Mouse (Mus musculus): ENCODE results near the gene Fthl17c. TPM values are rescaled to one million over a fixed set of nuclear protein-coding genes. Genes with fewer than 3 reads are reported as not detected.
A peak's percentile ranks its signal among the peaks of the same experiment; 100 is the strongest.
"Not testable (repeated sequence)": the region's sequence is repeated elsewhere in the genome, so short reads cannot be mapped to it uniquely, and the experiment has no call there.

The Fthl17c gene
- not detected in 2 replicates for polyA plus RNA-seq (2012; rRNA removed)

- DNase-seq (ENCODE audit: extremely low spot score in 1 of 2, low spot score in 1 of 2) = not testable (repeated sequence)
Measured at GRCm38 (mm10) chrX:8976459-8976858, at the start of gene Fthl17c. Fthl17c (minus strand) TSS chrX:8976559.

- no peak for DNase-seq (ENCODE audit: extremely low spot score in 1 of 2, low spot score in 1 of 2)
Measured at GRCm38 (mm10) chrX:9019481-9019880, 43.1 kb upstream of the Fthl17c start.

GRCm38 (mm10) chrX:9016079-9016478 lies 39.7 kb upstream of the Fthl17c start:
- no peak for DNase-seq (ENCODE audit: extremely low spot score in 1 of 2, low spot score in 1 of 2)

- not testable (repeated sequence) for DNase-seq (ENCODE audit: extremely low spot score in 1 of 2, low spot score in 1 of 2)
Measured at GRCm38 (mm10) chrX:8986655-8987054, 10.3 kb upstream of the Fthl17c start, which contains the start of gene Fthl17d. Fthl17d (minus strand) TSS chrX:8986755.

- DNase-seq (ENCODE audit: extremely low spot score in 1 of 2, low spot score in 1 of 2) = peak in 1 of 2 experiments; percentile 33
Measured at GRCm38 (mm10) chrX:8964618-8965017, 11.7 kb downstream of the Fthl17c start.

- DNase-seq (ENCODE audit: extremely low spot score in 1 of 2, low spot score in 1 of 2) = not testable (repeated sequence)
Measured at GRCm38 (mm10) chrX:8962875-8963274, 13.5 kb downstream of the Fthl17c start, which contains the start of gene Fthl17b. Fthl17b (minus strand) TSS chrX:8962975.

GRCm38 (mm10) chrX:8948130-8948805 lies 28.1 kb downstream of the Fthl17c start:
- peak; percentile 58 to 94 for DNase-seq (ENCODE audit: extremely low spot score in 1 of 2, low spot score in 1 of 2)

GRCm38 (mm10) chrX:8944041-8944440 lies 32.3 kb downstream of the Fthl17c start:
- DNase-seq (ENCODE audit: extremely low spot score in 1 of 2, low spot score in 1 of 2) = no peak

GRCm38 (mm10) chrX:8927308-8927707 lies 49.1 kb downstream of the Fthl17c start:
- DNase-seq (ENCODE audit: extremely low spot score in 1 of 2, low spot score in 1 of 2) = no peak

Other genes starting within 250 kb of the Fthl17c start
- not detected in 2 replicates for gene Ssx9, start 228.1 kb downstream of the Fthl17c start, polyA plus RNA-seq (2012; rRNA removed)
- gene Ssxb5, start 172.9 kb downstream of the Fthl17c start, polyA plus RNA-seq (2012; rRNA removed) = not detected in 2 replicates
- gene Gm6592, start 132.6 kb downstream of the Fthl17c start, polyA plus RNA-seq (2012; rRNA removed) = not detected in 2 replicates
- not detected in 2 replicates for gene Gm5751, start 102.3 kb downstream of the Fthl17c start, polyA plus RNA-seq (2012; rRNA removed)
- 20.0 and 20.4 TPM in 2 replicates for gene B630019K06Rik, start 84.2 kb downstream of the Fthl17c start, polyA plus RNA-seq (2012; rRNA removed)
- not detected in 2 replicates for gene Fthl17b, start 13.6 kb downstream of the Fthl17c start, polyA plus RNA-seq (2012; rRNA removed)
- not detected in 2 replicates for gene Fthl17d, start 10.2 kb upstream of the Fthl17c start, polyA plus RNA-seq (2012; rRNA removed)
- not detected in 2 replicates for gene Fthl17e, start 56.9 kb upstream of the Fthl17c start, polyA plus RNA-seq (2012; rRNA removed)
- gene Fthl17f, start 86.5 kb upstream of the Fthl17c start, polyA plus RNA-seq (2012; rRNA removed) = not detected in 2 replicates
- gene 4930402K13Rik, start 128.0 kb upstream of the Fthl17c start, polyA plus RNA-seq (2012; rRNA removed) = not detected in 2 replicates
- gene Lancl3, start 223.3 kb upstream of the Fthl17c start, polyA plus RNA-seq (2012; rRNA removed) = 2.9 and 3.0 TPM in 2 replicates